Mouse (Mus musculus) kidney, embryonic 15.5 days (tissue): ENCODE results near the gene Nrbp1. TPM values are rescaled to one million over a fixed set of nuclear protein-coding genes. Genes with fewer than 3 reads are reported as not detected.
A peak's percentile ranks its signal among the peaks of the same experiment; 100 is the strongest.
"Not testable (repeated sequence)": the region's sequence is repeated elsewhere in the genome, so short reads cannot be mapped to it uniquely, and the experiment has no call there.

Source experiments
- ATAC-seq: fragments of 200-750 bp; cut with Nextera tagmentation; replicated peaks from 2 replicates; pipeline ENCODE4 v1.8.0; 2017; ENCODE audit warnings: moderate TSS enrichment; ENCODE audit not compliant: low FRiP score
- H3K27ac ChIP-seq: fragments of 300-500 bp; sonication (generic); 2 replicates; pipeline ENCODE4 v1.5.1; 2015; ENCODE audit warnings: mild to moderate bottlenecking, inconsistent platforms
- H3K27me3 ChIP-seq: fragments of 300-500 bp; sonication (generic); 2 replicates; pipeline ENCODE4 v1.6.1; 2015; ENCODE audit warnings: inconsistent platforms
- H3K36me3 ChIP-seq: fragments of 300-500 bp; sonication (generic); 2 replicates; pipeline ENCODE4 v1.6.1; 2015; ENCODE audit warnings: inconsistent platforms
- H3K4me1 ChIP-seq: fragments of 300-500 bp; sonication (generic); 2 replicates; pipeline ENCODE4 v1.6.1; 2015; ENCODE audit warnings: inconsistent platforms
- H3K4me2 ChIP-seq: fragments of 300-500 bp; sonication (generic); 2 replicates; pipeline ENCODE4 v1.6.1; 2015; ENCODE audit warnings: moderate library complexity, mild to moderate bottlenecking, inconsistent platforms
- H3K4me3 ChIP-seq: fragments of 300-500 bp; sonication (generic); replicated peaks from 2 replicates; pipeline ENCODE4 v1.5.1; 2015; ENCODE audit warnings: mild to moderate bottlenecking, inconsistent platforms
- H3K9ac ChIP-seq: fragments of 300-500 bp; sonication (generic); 2 replicates; pipeline ENCODE4 v1.6.1; 2015; ENCODE audit warnings: mild to moderate bottlenecking, inconsistent platforms
- H3K9me3 ChIP-seq: fragments of 300-500 bp; sonication (generic); replicated peaks from 2 replicates; pipeline ENCODE4 v1.6.1; 2016; ENCODE audit warnings: inconsistent platforms
- WGBS: fragments of 180-500 bp; shearing (Covaris S2); methylation state at CpG from one replicate; pipeline ENCODE4 v1.1.7; 2015; ENCODE audit warnings: mixed read lengths; 5-methylcytosine and 5-hydroxymethylcytosine counted together
- polyA plus RNA-seq: library from polyadenylated mRNA; unstranded; fragments of >200 nt; fragmentation: Nextera tagmentation; extraction: Ambion mirVana; gene quantifications from 2 replicates; pipeline ENCODE4 v1.2.1, GENCODE M21; 2015

The Nrbp1 gene
- polyA plus RNA-seq, 1 experiment from 2014 or later, result 171 TPM

DNA sequence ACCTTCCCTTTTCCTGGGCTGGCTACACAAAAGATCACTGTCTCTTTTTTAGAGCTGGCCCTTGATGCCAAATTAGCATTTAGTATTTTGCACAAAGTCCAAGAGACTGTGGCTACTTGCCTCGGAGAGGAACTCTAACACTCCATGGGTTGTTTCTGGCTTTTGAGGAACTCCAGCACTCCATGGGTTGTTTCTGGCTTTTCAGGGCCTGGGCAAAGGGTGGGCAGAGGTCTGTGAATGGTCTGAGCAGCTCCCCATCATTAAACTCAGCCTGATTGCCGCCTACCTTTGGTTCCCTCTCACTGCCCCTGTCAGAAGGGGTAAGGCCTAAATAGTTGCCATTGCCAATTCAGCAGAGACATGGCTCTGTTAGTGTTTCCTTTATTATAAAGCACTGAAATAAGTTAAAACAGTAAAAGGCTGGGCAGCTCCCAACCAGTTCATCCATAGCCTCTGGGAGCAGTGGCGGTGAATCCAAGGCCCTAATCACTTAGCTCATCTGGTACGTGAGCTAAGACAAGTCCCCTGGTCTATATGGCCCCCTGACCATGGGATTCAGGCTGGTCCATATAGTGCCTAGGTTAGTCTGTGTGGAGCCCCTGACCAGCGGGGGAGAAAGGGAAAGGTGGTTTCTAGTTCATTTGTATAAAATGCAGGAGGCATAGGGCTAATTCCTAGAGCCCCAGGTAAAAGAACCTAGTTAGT lies 41.9 kb upstream of the Nrbp1 start:
- H3K4me2 ChIP-seq, result no peak overlapping the region
- H3K9me3 ChIP-seq, result peaks cover 4% of the 10 kb centered on the region
- peaks cover 44% of the 10 kb centered on the region for H3K4me1 ChIP-seq
- 81% methylated on average over 5 of the region's 5 CpGs for WGBS
- no peaks in the 10 kb centered on the region for H3K27me3 ChIP-seq
- no peak overlapping the region for H3K4me3 ChIP-seq
- ATAC-seq, result no peak
- no peak overlapping the region for H3K9ac ChIP-seq
- peaks cover 77% of the 10 kb centered on the region for H3K36me3 ChIP-seq
- H3K27ac ChIP-seq, result no peak overlapping the region

DNA sequence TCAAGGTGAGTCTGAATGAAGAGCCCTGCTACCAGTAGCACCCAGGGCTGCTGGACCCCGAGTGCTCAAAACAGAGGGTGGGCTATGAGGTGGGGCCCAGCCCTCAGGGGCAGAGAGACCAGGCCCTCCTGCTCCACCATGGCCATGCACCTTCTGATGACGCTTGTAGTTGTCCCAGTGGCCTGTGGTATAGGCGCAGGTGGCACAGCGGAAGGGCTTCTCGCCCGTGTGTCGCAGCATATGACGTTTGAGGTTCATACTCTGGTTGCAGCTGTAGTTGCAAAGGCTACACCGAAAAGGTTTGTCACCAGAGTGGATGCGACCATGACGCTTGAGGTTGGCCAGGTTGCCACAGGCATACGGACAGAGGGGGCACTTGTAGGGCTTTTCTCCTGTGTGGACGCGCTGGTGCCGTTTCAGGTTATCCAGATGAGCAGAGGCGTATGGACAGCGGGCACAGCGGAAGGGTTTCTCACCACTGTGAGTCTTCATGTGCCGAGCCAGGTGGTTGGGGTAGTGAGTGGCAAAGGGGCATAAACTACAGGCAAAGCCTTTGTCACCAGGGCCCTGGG lies 41.3 kb upstream of the Nrbp1 start:
- no peak overlapping the region for H3K9ac ChIP-seq
- no peak overlapping the region for H3K4me3 ChIP-seq
- H3K4me2 ChIP-seq, result no peak overlapping the region
- peaks cover 83% of the 10 kb centered on the region for H3K36me3 ChIP-seq
- no peak for ATAC-seq
- H3K4me1 ChIP-seq, result peaks cover 37% of the 10 kb centered on the region
- H3K27ac ChIP-seq, result peak overlapping the region; percentile 51; the same call in 1 of the 2 replicates
- H3K27me3 ChIP-seq, result no peaks in the 10 kb centered on the region
- H3K9me3 ChIP-seq, result peaks cover 4% of the 10 kb centered on the region
- WGBS, result 92% methylated on average over 19 of the region's 19 CpGs

DNA sequence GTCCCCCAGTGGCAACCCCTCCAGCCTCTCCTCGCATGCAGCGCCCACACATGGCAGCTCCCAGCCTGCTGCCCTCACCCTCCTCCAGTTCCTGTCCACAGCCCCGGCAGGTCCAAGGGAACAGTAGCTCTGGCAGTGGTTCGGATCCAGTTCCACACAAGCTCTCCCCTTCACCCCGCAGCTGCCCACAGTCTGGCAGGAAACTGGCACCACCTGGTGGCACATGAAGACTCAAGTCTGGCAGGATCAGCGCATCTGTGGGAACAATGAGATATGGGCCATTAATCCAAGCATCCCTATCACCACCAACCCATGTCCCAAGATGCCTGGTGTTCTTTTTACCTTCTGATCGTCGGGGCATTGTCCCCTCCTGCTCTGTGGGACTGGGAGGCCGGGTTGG lies 40.8 kb upstream of the Nrbp1 start:
- Histone ChIP-seq H3K4me2 (peak overlapping the region; percentile 76; the same call in 1 of the 2 replicates), H3K9me3 (peaks cover 4% of the 10 kb centered on the region), H3K4me1 (peaks cover 33% of the 10 kb centered on the region), H3K27ac (peak overlapping the region; percentile 51), H3K36me3 (peaks cover 83% of the 10 kb centered on the region), H3K4me3 (peak overlapping the region; percentile 5; the same call in 1 of the 2 replicates), H3K27me3 (no peaks in the 10 kb centered on the region), H3K9ac (no peak overlapping the region)
- ATAC-seq, result no peak
- WGBS, result 68% methylated on average over 9 of the region's 9 CpGs

DNA sequence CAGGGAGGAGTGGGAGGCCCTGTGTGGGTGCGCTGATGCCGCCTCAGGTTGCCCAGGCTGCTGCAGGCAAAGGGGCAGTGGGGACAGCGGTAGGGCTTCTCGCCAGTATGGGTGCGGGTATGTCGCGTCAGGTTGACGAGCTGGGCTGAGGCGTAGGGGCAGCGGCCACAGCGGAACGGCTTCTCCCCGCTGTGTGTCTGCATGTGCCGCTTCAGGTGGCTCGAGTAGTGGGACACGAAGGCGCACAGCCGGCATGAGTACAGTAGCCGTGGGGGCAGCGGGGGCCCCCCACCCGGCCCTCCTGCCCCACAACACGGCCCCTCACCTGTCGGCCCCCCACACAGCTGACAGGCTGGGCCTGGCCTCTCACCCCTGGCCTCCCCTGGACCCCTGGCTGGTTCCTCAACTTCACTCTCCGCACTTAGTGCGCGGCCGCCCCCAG lies 40.3 kb upstream of the Nrbp1 start:
- 84% methylated on average over 27 of the region's 27 CpGs for WGBS
- Histone ChIP-seq H3K9ac (no peak overlapping the region), H3K36me3 (peaks cover 83% of the 10 kb centered on the region), H3K4me1 (peaks cover 33% of the 10 kb centered on the region), H3K4me3 (peak overlapping the region; percentile 94), H3K27ac (peak overlapping the region; percentile 51), H3K9me3 (peaks cover 4% of the 10 kb centered on the region), H3K27me3 (no peaks in the 10 kb centered on the region), H3K4me2 (peak overlapping the region; percentile 76)
- 0 out of 2 replicates have a peak, but pooled peaks have one; percentile 9 for ATAC-seq

DNA sequence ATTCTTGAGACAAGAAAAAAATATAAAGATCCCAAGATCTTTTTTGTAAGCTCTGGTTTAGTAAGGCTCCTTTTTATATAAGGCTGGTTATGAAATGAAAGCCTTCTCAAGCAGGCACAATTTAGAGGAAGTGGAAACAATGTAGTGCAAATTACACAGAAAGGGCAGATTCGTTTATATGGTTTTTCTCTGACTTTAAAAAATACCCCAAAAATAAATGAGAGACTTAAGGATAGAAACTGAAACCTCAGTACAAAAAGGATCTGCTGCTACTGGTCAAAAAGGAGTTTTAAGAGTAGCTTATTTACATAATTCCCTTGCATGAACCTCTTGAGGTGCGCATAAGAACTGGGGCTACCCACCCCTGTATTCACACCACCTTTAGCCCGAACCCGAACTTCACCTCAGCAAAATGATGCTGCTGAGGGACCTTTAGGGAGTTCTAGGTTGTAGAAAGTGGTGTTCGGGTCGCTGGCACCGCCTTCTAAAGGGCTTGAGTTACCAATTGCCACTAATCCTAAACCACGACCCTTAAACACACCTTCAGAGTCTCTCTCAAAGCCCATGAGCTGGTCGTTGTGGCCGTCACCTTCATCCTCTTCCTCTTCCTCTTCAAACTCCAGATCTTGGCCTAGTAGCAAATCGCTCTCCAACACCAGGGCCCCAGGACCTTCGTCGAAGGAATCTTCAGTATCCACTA lies 39.5 kb upstream of the Nrbp1 start:
- H3K9me3 ChIP-seq, result peaks cover 4% of the 10 kb centered on the region
- H3K4me2 ChIP-seq, result peak overlapping the region; percentile 76
- H3K27ac ChIP-seq, result peak overlapping the region; percentile 84
- H3K9ac ChIP-seq, result peak overlapping the region; percentile 85
- peaks cover 83% of the 10 kb centered on the region for H3K36me3 ChIP-seq
- no peaks in the 10 kb centered on the region for H3K27me3 ChIP-seq
- H3K4me1 ChIP-seq, result peaks cover 33% of the 10 kb centered on the region
- ATAC-seq, result no peak
- peak overlapping the region; percentile 94 for H3K4me3 ChIP-seq
- 11% methylated on average over 13 of the region's 13 CpGs for WGBS

DNA sequence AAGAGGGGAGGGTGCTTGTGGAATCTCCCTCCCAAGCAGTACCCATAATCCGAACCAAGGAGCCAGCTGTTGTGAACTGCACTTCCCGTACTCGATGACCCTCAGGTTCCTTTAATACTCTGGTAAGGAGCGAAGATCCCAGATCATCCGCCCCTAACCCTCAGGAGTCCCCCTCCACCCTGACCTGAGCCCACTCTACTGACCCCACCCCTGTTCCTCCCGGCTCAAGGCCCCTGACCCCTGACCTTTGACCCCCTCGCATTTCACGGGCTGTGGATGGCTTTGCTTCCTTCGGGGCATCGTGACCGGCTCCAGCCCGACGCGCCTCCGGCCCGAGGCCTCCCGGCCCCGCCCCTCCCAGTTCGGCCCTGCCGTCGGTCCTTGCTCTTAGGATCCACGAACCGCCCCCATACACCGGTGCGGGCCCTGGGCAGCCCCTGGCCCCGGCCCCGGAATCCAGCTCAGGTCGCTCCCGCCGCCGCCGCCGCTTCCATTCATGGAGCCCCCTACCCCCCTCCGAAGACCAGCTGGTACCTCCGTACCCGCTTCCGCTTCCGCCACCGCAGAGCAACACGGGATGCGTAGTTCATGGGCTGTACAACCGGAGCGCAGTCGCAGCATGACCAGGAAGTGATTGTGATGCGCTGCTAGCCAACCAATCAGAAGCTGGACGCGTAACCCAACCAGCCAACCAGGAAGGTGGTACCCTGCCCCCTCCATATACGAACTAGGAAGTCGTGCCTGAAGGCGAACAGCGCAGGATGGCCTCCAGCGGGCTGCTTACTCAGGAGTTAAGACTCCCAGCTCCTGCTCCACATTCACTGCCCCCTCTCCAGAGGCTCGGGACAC lies 38.7 kb upstream of the Nrbp1 start, which contains the start of gene Zfp513:
Gene Zfp513, minus strand, starts transcription at position 562 of the 849 bp plus-strand sequence.
- peak; percentile 96 for ATAC-seq
- Histone ChIP-seq H3K9me3 (peaks cover 4% of the 10 kb centered on the region), H3K4me3 (peak within 1 kb of the TSS; percentile 94), H3K9ac (peak within 1 kb of the TSS; percentile 85), H3K27ac (peak within 1 kb of the TSS; percentile 91), H3K4me1 (peaks cover 33% of the 10 kb centered on the region), H3K4me2 (peak within 1 kb of the TSS; percentile 76), H3K36me3 (peaks cover 82% of the 10 kb centered on the region), H3K27me3 (no peaks in the 10 kb centered on the region)
- under 1% methylated on average over 53 of the region's 53 CpGs for WGBS

DNA sequence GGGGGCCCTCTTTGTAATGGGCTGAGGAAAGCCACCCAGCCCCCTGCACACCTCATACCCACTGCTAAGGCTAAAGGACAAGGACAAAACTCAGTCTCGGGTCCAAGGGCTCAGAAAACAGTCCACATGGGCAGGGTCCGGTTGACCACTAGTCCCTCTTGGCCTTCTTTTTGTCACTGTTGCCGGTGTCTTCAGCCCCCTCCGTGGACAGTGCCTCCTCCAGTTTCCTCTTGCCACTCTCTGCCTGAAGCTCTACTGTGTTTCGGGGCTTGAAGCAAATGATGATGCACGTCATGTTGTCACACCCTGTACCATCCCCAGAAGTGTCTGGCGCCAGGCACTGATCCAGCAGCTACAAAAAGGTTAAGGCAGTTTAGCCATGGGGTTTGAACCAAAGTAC lies 37.7 kb upstream of the Nrbp1 start:
- peak overlapping the region; percentile 91 for H3K27ac ChIP-seq
- peak overlapping the region; percentile 94 for H3K4me3 ChIP-seq
- no peaks in the 10 kb centered on the region for H3K27me3 ChIP-seq
- no peak; the same call in 1 of the 2 replicates for ATAC-seq
- peaks cover 82% of the 10 kb centered on the region for H3K36me3 ChIP-seq
- 87% methylated on average over 7 of the region's 7 CpGs for WGBS
- 0 out of 2 replicates have a peak overlapping the region, but pooled peaks have one; percentile 85 for H3K9ac ChIP-seq
- H3K4me2 ChIP-seq, result peak overlapping the region; percentile 76
- peaks cover 33% of the 10 kb centered on the region for H3K4me1 ChIP-seq
- H3K9me3 ChIP-seq, result peaks cover 4% of the 10 kb centered on the region

DNA sequence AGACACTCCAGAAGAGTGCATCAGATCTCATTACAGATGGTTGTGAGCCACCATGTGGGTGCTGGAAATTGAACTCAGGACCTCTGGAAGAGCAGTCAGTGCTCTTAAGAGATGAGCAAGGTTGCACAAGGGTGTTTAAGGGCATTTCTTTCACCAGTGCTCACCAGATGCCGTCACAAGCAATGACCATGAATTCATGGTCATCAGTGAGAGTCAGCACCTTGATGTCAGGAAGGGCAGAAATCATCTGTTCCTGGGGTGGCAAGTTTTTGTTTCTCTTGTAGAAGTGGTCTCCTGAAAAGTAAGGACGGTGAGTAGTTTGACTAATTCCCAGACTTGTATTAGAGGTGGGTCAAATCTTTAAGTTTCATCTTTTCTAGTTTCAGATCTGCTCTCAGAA lies 36.8 kb upstream of the Nrbp1 start:
- 94% methylated on average over 2 of the region's 2 CpGs for WGBS
- no peak overlapping the region for H3K9ac ChIP-seq
- peaks cover 33% of the 10 kb centered on the region for H3K4me1 ChIP-seq
- no peak overlapping the region for H3K27ac ChIP-seq
- H3K27me3 ChIP-seq, result no peaks in the 10 kb centered on the region
- ATAC-seq, result no peak
- peaks cover 4% of the 10 kb centered on the region for H3K9me3 ChIP-seq
- no peak overlapping the region for H3K4me3 ChIP-seq
- H3K4me2 ChIP-seq, result no peak overlapping the region
- peaks cover 82% of the 10 kb centered on the region for H3K36me3 ChIP-seq

DNA sequence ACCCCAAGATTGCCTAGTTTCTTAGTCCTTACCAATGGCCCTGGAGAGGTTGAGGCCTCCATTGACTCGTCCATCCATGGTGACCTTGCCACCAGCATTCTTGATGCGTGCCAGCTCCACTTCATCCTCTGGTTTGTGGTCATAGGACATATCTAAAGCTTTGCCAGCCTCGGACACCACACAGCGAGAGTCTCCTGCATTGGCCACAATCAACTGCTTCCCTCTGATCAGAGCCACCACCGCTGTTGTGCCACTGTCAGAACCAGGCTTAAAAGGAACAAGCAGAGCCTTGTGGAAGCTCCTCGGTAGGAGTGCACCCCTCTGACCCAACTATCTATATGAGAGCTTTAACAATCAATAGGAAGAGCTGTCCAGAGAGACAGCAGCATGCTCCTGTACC lies 36.2 kb upstream of the Nrbp1 start:
- Histone ChIP-seq H3K4me2 (no peak overlapping the region), H3K9me3 (peaks cover 4% of the 10 kb centered on the region), H3K36me3 (peaks cover 76% of the 10 kb centered on the region), H3K27me3 (no peaks in the 10 kb centered on the region), H3K27ac (no peak overlapping the region), H3K4me1 (peaks cover 30% of the 10 kb centered on the region), H3K4me3 (no peak overlapping the region), H3K9ac (no peak overlapping the region)
- 91% methylated on average over 6 of the region's 6 CpGs for WGBS
- ATAC-seq, result no peak

DNA sequence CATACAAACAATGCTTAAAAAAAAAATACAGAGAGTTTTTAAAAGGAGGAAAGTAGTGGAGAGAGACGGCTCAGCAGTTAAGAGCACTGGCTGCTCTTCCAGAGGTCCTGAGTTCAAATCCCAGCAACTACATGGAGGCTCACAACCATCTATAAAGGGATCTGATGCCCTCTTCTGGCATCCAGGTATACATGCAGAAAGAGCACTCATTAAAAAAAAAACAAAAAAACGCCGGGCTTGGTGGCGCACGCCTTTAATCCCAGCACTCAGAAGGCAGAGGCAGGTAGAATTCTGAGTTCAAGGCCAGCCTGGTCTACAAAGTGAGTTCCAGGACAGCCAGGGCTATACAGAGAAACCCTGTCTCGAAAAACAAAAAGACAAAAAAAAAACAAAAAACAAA lies 24.1 kb upstream of the Nrbp1 start:
- H3K4me1 ChIP-seq, result peaks cover 16% of the 10 kb centered on the region
- not testable (repeated sequence) for H3K4me3 ChIP-seq, H3K36me3 ChIP-seq, H3K4me2 ChIP-seq, H3K9me3 ChIP-seq, H3K27me3 ChIP-seq, H3K9ac ChIP-seq, ATAC-seq, H3K27ac ChIP-seq
- WGBS, result 94% methylated on average over 6 of the region's 6 CpGs

DNA sequence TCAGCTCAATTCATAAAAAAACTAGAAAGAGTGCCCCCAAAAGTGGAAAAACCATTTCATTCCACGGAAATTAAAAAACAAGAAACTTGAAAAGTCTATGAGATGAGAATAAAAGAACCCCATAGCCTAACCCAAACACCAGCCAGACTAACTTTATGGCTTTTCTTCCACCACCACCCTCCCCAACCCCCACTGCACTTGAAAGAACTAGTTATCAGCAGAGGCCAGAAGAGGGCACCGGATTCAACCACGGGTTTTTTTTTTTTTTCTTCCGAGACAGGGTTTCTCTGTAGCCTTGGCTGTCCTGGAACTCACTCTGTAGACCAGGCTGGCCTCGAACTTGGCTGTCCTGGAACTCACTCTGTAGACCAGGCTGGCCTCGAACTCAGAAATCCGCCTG lies 22.4 kb upstream of the Nrbp1 start:
- Histone ChIP-seq H3K4me3 (no peak overlapping the region), H3K9ac (no peak overlapping the region), H3K4me1 (peaks cover 17% of the 10 kb centered on the region), H3K36me3 (no peaks in the 10 kb centered on the region), H3K9me3 (no peaks in the 10 kb centered on the region), H3K27ac (no peak overlapping the region), H3K27me3 (no peaks in the 10 kb centered on the region), H3K4me2 (no peak overlapping the region)
- no peak for ATAC-seq
- 59% methylated on average over 7 of the region's 7 CpGs for WGBS
